Mouse (Mus musculus) heart, adult 2 months (tissue): ENCODE measurements at regions not wholly inside any gene's neighbourhood (a gene's known extent, or its start where the extent isn't known, plus 50 kb on each side); places are given as distances from the start of the nearest gene placed in this dataset.

Experiments used
- CTCF ChIP-seq: fragments of 200-600 bp; IDR thresholded peaks from 2 replicates; pipeline ENCODE4 v1.8.1; 2022; ENCODE audit warnings: antibody characterized with exemption, mild to moderate bottlenecking, moderate library complexity
- POLR2A ChIP-seq: fragments of 200-500 bp; IDR thresholded peaks from 2 replicates; pipeline ENCODE4 v1.6.1; 2011; ENCODE audit warnings: mild to moderate bottlenecking, low read depth, low read length, control low read depth; ENCODE audit not compliant: insufficient read depth

- TF ChIP-seq CTCF: no peak
- no peak for TF ChIP-seq POLR2A
Observed at GRCm38 (mm10) chr13:59358421-59358820, 226.6 kb downstream of the Agtpbp1 start.
